Mouse (Mus musculus) intestine, embryonic 14.5 days (tissue): Measurements from ENCODE around the gene Gnl1. TPM values are rescaled to one million over a fixed set of nuclear protein-coding genes. Genes with fewer than 3 reads are reported as not detected.
A peak's percentile ranks its signal among the peaks of the same experiment; 100 is the strongest.
"Not testable (repeated sequence)": the region's sequence is repeated elsewhere in the genome, so short reads cannot be mapped to it uniquely, and the experiment has no call there.

Experiments
- ATAC-seq: fragments of 200-750 bp; cut with Nextera tagmentation; replicated peaks from 2 replicates; pipeline ENCODE4 v1.8.0; 2017; ENCODE audit warnings: low read depth, moderate number of reproducible peaks, moderate TSS enrichment, moderate library complexity; ENCODE audit not compliant: low FRiP score, low TSS enrichment
- DNase-seq: peaks from one replicate; pipeline ENCODE4 v3.0.0-alpha.2; 2018; ENCODE audit warnings: low spot score
- H3K27ac ChIP-seq: fragments of 300-500 bp; sonication (generic); 2 replicates; pipeline ENCODE4 v1.5.1; 2014; ENCODE audit warnings: low read depth, mild to moderate bottlenecking, control low read depth
- H3K27me3 ChIP-seq: fragments of 300-500 bp; sonication (generic); replicated peaks from 2 replicates; pipeline ENCODE4 v1.6.1; 2014; ENCODE audit warnings: low read length, control low read depth; ENCODE audit not compliant: control insufficient read depth, insufficient read depth
- H3K36me3 ChIP-seq: fragments of 300-500 bp; sonication (generic); 2 replicates; pipeline ENCODE4 v1.6.1; 2014; ENCODE audit warnings: low read length, control low read depth; ENCODE audit not compliant: control insufficient read depth, insufficient read depth
- H3K4me1 ChIP-seq: fragments of 300-500 bp; sonication (generic); replicated peaks from 2 replicates; pipeline ENCODE4 v1.6.1; 2014; ENCODE audit warnings: low read length, control low read depth, mixed read lengths; ENCODE audit not compliant: control insufficient read depth, insufficient read depth
- H3K4me2 ChIP-seq: fragments of 300-500 bp; sonication (generic); 2 replicates; pipeline ENCODE4 v1.6.1; 2014; ENCODE audit warnings: low read length
- H3K4me3 ChIP-seq: fragments of 300-500 bp; sonication (generic); 2 replicates; pipeline ENCODE4 v1.5.1; 2014; ENCODE audit warnings: low read depth, low read length, control low read depth, mixed read lengths
- H3K9ac ChIP-seq: fragments of 300-500 bp; sonication (generic); 2 replicates; pipeline ENCODE4 v1.6.1; 2014; ENCODE audit warnings: mild to moderate bottlenecking, low read length
- H3K9me3 ChIP-seq: fragments of 300-500 bp; sonication (generic); 2 replicates; pipeline ENCODE4 v1.6.1; 2016; ENCODE audit warnings: low read length, control low read depth; ENCODE audit not compliant: control insufficient read depth
- WGBS: fragments of 180-500 bp; shearing (Covaris S2); extraction: QIAGEN DNeasy Blood & Tissue Kit; methylation state at CpG from one replicate; pipeline ENCODE4 v1.1.7; 2014; 5-methylcytosine and 5-hydroxymethylcytosine counted together
- microRNA counts: library from miRNA; unstranded; fragments of <30 nt; microRNA quantifications from one replicate; lab custom pipeline; 2016
- microRNA-seq: library from miRNA; unstranded; fragments of <30 nt; microRNA quantifications from one replicate; pipeline ENCODE4, GENCODE M21; 2016
- polyA plus RNA-seq: library from polyadenylated mRNA; unstranded; fragments of >200 nt; fragmentation: Nextera tagmentation; extraction: Ambion mirVana; gene quantifications from 2 replicates; pipeline ENCODE4 v1.2.1, GENCODE M21; 2014

The Gnl1 gene
- polyA plus RNA-seq, 1 experiment from 2014 or later, result 37.8 TPM

DNA sequence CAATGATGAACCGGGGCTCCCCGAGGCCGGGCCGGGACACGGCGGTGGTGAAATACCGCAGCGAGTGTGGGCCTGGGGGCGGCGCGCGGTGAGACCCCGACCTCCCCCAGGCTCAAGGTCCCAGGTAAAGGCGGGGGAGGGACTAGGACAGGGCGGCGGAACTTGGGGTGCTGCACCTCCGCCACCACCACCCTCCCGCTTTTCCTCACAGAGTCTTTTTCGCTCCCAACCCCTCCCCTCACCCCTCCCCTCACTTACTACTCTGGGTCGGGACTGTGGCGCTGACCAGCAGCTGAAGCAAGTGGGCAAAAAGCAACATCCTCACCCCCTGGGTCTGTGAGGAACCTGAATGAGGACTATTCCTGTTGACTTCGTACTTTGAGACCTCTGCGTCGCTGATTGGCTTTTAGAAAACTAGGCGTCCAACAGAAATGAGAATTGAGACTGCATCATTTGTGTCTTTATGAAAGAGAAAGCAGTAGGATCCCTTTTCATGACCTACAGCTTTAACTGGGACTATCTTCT, 52.8 kb downstream of the Gnl1 start, which contains the start of gene H2-T23:
Gene H2-T23 (minus strand): TSS at position 505 of the 525 bp plus-strand sequence.
- H3K9ac ChIP-seq, result 0 out of 2 replicates have a peak within 1 kb of the TSS, but pooled peaks have one; percentile 30
- DNase-seq (peak; percentile 72), ATAC-seq (peak; percentile 30; the same call in 1 of the 2 replicates)
- not testable (repeated sequence) for H3K4me1 ChIP-seq, H3K27ac ChIP-seq, H3K27me3 ChIP-seq, H3K36me3 ChIP-seq, H3K9me3 ChIP-seq
- under 1% methylated on average over 25 of the region's 25 CpGs for WGBS
- H3K4me3 ChIP-seq, result peak within 1 kb of the TSS; percentile 39
- peak within 1 kb of the TSS; percentile 79 for H3K4me2 ChIP-seq

DNA sequence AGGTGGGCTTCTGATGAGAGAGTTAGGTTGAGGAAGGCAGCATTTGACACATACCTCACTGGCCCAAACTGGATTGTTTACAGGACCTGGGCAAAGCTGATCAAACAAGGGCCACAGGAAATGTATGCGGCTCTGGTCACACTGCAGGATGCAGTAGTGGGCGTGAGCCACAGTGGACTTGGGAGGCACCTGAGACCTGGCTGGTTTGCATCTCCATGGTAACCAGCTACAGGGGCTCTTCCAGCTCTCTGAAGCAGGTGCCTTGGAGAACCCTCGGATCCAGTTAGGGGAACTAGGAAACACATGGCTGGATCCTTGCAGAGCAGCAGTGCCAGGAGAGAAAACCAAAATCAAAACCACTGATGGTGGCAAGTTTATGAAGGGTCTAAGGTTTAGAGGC, 54.9 kb downstream of the Gnl1 start:
- H3K4me2 ChIP-seq, ATAC-seq, H3K9ac ChIP-seq, H3K27ac ChIP-seq, DNase-seq, H3K4me3 ChIP-seq, H3K9me3 ChIP-seq, H3K27me3 ChIP-seq, H3K4me1 ChIP-seq, H3K36me3 ChIP-seq: not testable (repeated sequence)
- WGBS, result 44% methylated on average over 3 of the region's 3 CpGs

DNA sequence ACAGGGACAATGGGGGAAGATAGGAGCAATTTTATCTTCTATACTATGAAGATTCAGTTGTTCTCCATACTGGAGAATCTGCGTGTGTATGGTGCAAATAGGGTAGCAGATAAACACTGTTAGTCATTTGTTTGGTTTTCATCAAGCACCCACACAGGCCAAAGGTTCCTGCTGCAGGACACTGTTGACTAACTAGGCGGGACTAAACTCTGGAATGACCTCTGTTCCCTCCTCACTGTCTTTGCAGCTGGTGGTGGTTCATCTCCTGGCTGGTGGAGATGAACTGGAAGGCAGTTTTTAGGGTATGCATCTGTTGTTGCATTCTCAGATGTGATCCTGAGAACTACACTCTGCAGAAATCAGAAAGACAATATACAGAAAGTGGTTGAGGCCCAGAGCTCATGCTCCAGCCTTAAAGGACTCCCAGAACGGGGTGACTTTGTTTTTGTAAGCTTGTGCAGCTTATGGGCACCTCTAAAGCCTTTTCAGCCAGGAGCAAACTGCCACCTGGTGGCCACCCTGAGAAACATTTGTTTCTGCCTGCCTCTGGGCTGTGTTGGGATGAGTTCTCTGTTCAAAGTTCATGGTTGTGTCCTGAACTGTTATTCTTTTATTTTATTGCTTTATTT, 55.5 kb downstream of the Gnl1 start:
- H3K9me3 ChIP-seq, H3K36me3 ChIP-seq, H3K27ac ChIP-seq, H3K4me3 ChIP-seq, H3K9ac ChIP-seq, H3K4me2 ChIP-seq, H3K4me1 ChIP-seq, DNase-seq, H3K27me3 ChIP-seq: not testable (repeated sequence)
- ATAC-seq, result 0 out of 2 replicates have a peak, but pooled peaks have one; percentile 31
- WGBS, result 19% methylated on average over 3 of the region's 3 CpGs

DNA sequence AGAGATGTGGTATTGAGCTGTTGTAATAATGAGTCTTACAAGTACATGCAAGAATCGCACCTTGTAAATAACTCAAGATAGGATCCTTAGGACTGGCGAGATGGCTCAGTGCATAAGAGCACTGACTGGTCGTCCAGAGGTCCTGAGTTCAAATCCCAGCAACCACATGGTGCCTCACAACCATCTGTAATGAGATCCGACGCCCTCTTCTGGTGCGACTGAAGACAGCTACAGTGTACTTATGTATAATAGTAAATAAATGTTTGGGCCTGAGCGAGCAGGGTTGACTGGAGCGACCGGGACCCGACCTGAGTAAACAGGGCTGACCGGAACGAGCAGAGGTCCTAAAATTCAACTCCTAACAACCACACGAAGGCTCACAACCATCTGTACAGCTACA, 56.5 kb downstream of the Gnl1 start:
- H3K27ac ChIP-seq, H3K4me3 ChIP-seq, H3K4me2 ChIP-seq, H3K9ac ChIP-seq, H3K36me3 ChIP-seq, DNase-seq, H3K4me1 ChIP-seq, H3K9me3 ChIP-seq, H3K27me3 ChIP-seq, ATAC-seq: not testable (repeated sequence)
- WGBS, result 88% methylated on average over 13 of the region's 13 CpGs

MicroRNA genes within 50 kb of the gene (microRNA counts, 519-probe panel; counts per million panel counts)
- not detected for microRNA mmu-miR-877 (lab: Ali Mortazavi, UCI)

Small RNA genes lying within 50 kb of the gene (microRNA-seq; reads per million reads assigned to microRNA genes)
- gene Mir877, result 84.6 reads per million, percentile 57 among the genes with 10 or more reads in this experiment

Other genes starting within 250 kb of the Gnl1 start
- 4.4 and 5.1 TPM in 2 replicates for gene Ier3, start 158.2 kb upstream of the Gnl1 start, polyA plus RNA-seq
- 42.5 and 48.5 TPM in 2 replicates for gene Flot1, start 156.6 kb upstream of the Gnl1 start, polyA plus RNA-seq
- gene Tubb5, start 141.5 kb upstream of the Gnl1 start, polyA plus RNA-seq, result 923 and 1,006 TPM in 2 replicates
- 16.6 and 17.8 TPM in 2 replicates for gene Mdc1, start 138.3 kb upstream of the Gnl1 start, polyA plus RNA-seq
- 62.6 and 69.3 TPM in 2 replicates for gene Nrm, start 118.5 kb upstream of the Gnl1 start, polyA plus RNA-seq
- 21.2 and 23.2 TPM in 2 replicates for gene Ppp1r18, start 114.3 kb upstream of the Gnl1 start, polyA plus RNA-seq
- 37.2 and 46.1 TPM in 2 replicates for gene Dhx16, start 100.0 kb upstream of the Gnl1 start, polyA plus RNA-seq
- gene 2310061I04Rik, start 82.4 kb upstream of the Gnl1 start, polyA plus RNA-seq, result 26.7 and 30.6 TPM in 2 replicates
- 68.5 and 76.3 TPM in 2 replicates for gene Atat1, start 69.8 kb upstream of the Gnl1 start, polyA plus RNA-seq
- 119 and 128 TPM in 2 replicates for gene Mrps18b, start 63.5 kb upstream of the Gnl1 start, polyA plus RNA-seq
- 33.8 and 34.0 TPM in 2 replicates for gene Ppp1r10, start 63.4 kb upstream of the Gnl1 start, polyA plus RNA-seq
- gene Abcf1, start 10.1 kb upstream of the Gnl1 start, polyA plus RNA-seq, result 88.4 and 89.1 TPM in 2 replicates
- gene Prr3, start 385 bp downstream of the Gnl1 start, polyA plus RNA-seq, result 25.3 and 26.1 TPM in 2 replicates
- 2.0 and 3.4 TPM in 2 replicates for gene H2-T24, start 40.7 kb downstream of the Gnl1 start, polyA plus RNA-seq
- gene H2-T23, start 53.0 kb downstream of the Gnl1 start, polyA plus RNA-seq, result 4.9 and 5.7 TPM in 2 replicates
- gene H2-T22, start 62.9 kb downstream of the Gnl1 start, polyA plus RNA-seq, result 15.0 and 17.8 TPM in 2 replicates
- gene Gm6034, start 63.1 kb downstream of the Gnl1 start, polyA plus RNA-seq, result not detected in 2 replicates
- gene Gm11127, start 78.5 kb downstream of the Gnl1 start, polyA plus RNA-seq, result not detected in 2 replicates
- not detected in 2 replicates for gene Gm19684, start 141.8 kb downstream of the Gnl1 start, polyA plus RNA-seq
- gene Gm7030, start 149.6 kb downstream of the Gnl1 start, polyA plus RNA-seq, result not detected in 2 replicates
- gene Gm8909, start 188.7 kb downstream of the Gnl1 start, polyA plus RNA-seq, result 0.13 TPM in 1 of 2 replicates, not detected in the other
- 7.9 and 8.2 TPM in 2 replicates for gene H2-T3, start 210.4 kb downstream of the Gnl1 start, polyA plus RNA-seq